Mouse (Mus musculus): ENCODE results near the gene Oxt. TPM values are rescaled to one million over a fixed set of nuclear protein-coding genes. Genes with fewer than 3 reads are reported as not detected.

Gene Oxt
- polyA plus RNA-seq, 1 experiment from 2014 or later: not detected

DNA sequence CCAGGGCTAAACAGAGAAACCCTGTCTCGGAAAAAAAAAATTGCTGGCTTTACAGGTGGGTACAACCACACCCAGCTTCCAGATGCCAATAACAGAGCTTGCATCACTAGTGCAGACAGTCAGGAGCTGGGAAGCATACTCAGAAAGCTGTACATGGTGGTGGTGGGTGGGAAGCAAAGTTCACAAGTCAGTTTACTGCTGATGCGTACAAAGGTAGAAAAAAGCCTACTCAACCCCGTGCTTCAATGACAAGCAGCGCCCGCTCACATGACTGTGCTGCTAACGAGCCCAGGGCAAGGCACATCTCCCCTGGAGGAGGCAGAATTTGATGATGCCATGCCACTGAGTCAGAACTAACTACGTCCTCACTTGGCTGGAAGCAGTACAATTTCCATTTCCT is 43.0 kb downstream of the Oxt start:
- Histone ChIP-seq H3K27ac (no peak overlapping the region), H3K9ac (no peak overlapping the region), H3K4me1 (no peaks in the 10 kb centered on the region), H3K27me3 (no peaks in the 10 kb centered on the region), H3K36me3 (peaks cover 75% of the 10 kb centered on the region), H3K4me2 (no peak overlapping the region), H3K4me3 (replicated peaks) (no peak overlapping the region), H3K9me3 (replicated peaks) (no peaks in the 10 kb centered on the region)
- WGBS: 91% methylated on average over 7 of the region's 7 CpGs
- no peak for ATAC-seq (replicated peaks; ENCODE audit: low FRiP score)

Small RNA genes lying within 50 kb of the gene (microRNA-seq; reads per million reads assigned to microRNA genes)
- gene Gm23876: not detected

Other genes starting within 250 kb of the Oxt start
- 82.1 and 87.4 TPM in 2 replicates for gene Cpxm1, start 178.6 kb upstream of the Oxt start, polyA plus RNA-seq (2015; fragmentation: Nextera tagmentation; extraction: Ambion mirVana)
- gene Gm28372, start 170.9 kb upstream of the Oxt start, polyA plus RNA-seq (2015; fragmentation: Nextera tagmentation; extraction: Ambion mirVana): 0.09 TPM in 1 of 2 replicates, not detected in the other
- not detected in 2 replicates for gene 1700020A23Rik, start 170.9 kb upstream of the Oxt start, polyA plus RNA-seq (2015; fragmentation: Nextera tagmentation; extraction: Ambion mirVana)
- not detected in 2 replicates for gene Tmem239, start 169.7 kb upstream of the Oxt start, polyA plus RNA-seq (2015; fragmentation: Nextera tagmentation; extraction: Ambion mirVana)
- gene Vps16, start 151.8 kb upstream of the Oxt start, polyA plus RNA-seq (2015; fragmentation: Nextera tagmentation; extraction: Ambion mirVana): 101 and 103 TPM in 2 replicates
- 17.3 and 19.0 TPM in 2 replicates for gene Pced1a, start 151.5 kb upstream of the Oxt start, polyA plus RNA-seq (2015; fragmentation: Nextera tagmentation; extraction: Ambion mirVana)
- gene Ptpra, start 125.9 kb upstream of the Oxt start, polyA plus RNA-seq (2015; fragmentation: Nextera tagmentation; extraction: Ambion mirVana): 87.9 and 92.2 TPM in 2 replicates
- 89.8 and 97.7 TPM in 2 replicates for gene Mrps26, start 12.4 kb upstream of the Oxt start, polyA plus RNA-seq (2015; fragmentation: Nextera tagmentation; extraction: Ambion mirVana)
- not detected in 2 replicates for gene Avp, start 6.4 kb downstream of the Oxt start, polyA plus RNA-seq (2015; fragmentation: Nextera tagmentation; extraction: Ambion mirVana)
- gene Fastkd5, start 53.9 kb downstream of the Oxt start, polyA plus RNA-seq (2015; fragmentation: Nextera tagmentation; extraction: Ambion mirVana): 17.3 TPM in 2 replicates
- 12.6 and 13.6 TPM in 2 replicates for gene Ubox5, start 53.9 kb downstream of the Oxt start, polyA plus RNA-seq (2015; fragmentation: Nextera tagmentation; extraction: Ambion mirVana)
- 12.2 and 13.0 TPM in 2 replicates for gene Lzts3, start 66.6 kb downstream of the Oxt start, polyA plus RNA-seq (2015; fragmentation: Nextera tagmentation; extraction: Ambion mirVana)
- gene Ddrgk1, start 88.5 kb downstream of the Oxt start, polyA plus RNA-seq (2015; fragmentation: Nextera tagmentation; extraction: Ambion mirVana): 64.7 and 76.8 TPM in 2 replicates
- gene Itpa, start 91.4 kb downstream of the Oxt start, polyA plus RNA-seq (2015; fragmentation: Nextera tagmentation; extraction: Ambion mirVana): 118 and 120 TPM in 2 replicates
- gene Slc4a11, start 121.3 kb downstream of the Oxt start, polyA plus RNA-seq (2015; fragmentation: Nextera tagmentation; extraction: Ambion mirVana): 2.4 TPM in 2 replicates

All from kidney, embryonic 15.5 days (tissue).